Mouse (Mus musculus) E14TG2a.4 (cell line): ENCODE results near the gene Ccdc121.

Experiments
- CTCF ChIP-seq: conservative IDR thresholded peaks from 2 replicates; pipeline ENCODE4 v1.5.1; 2014; ENCODE audit warnings: low read length
- NANOG ChIP-seq: IDR thresholded peaks from 2 replicates; pipeline ENCODE4 v1.6.1; 2014; ENCODE audit warnings: borderline replicate concordance, low read length, mixed read lengths
- POU5F1 ChIP-seq: IDR thresholded peaks from 2 replicates; pipeline ENCODE4 v1.6.1; 2014; ENCODE audit warnings: low read length, borderline replicate concordance

DNA sequence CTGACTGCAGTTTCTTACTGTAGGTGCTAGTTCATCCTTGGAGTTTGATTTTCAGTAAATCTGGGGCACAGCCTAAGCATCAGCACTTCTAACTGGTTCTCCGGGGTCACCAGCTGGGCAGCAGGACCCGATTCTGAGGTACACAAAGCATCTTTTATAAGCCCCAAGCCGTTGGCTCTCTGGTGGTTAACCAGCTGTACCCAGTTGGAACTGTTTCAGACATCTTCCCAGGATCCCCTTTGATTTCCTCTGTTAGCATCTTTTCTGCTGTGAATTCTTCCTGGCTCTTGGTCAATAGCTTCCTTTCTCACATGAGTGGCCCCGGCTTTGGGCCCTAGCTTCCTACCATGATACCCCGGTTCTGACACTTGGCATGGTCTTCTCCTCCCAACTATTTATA is 26.6 kb downstream of the Ccdc121 start:
- TF ChIP-seq CTCF = no peak
- TF ChIP-seq NANOG = no peak
- TF ChIP-seq POU5F1 = no peak
